ENCODE assay signal across 10 mouse cellular contexts in the genomic region with DNA sequence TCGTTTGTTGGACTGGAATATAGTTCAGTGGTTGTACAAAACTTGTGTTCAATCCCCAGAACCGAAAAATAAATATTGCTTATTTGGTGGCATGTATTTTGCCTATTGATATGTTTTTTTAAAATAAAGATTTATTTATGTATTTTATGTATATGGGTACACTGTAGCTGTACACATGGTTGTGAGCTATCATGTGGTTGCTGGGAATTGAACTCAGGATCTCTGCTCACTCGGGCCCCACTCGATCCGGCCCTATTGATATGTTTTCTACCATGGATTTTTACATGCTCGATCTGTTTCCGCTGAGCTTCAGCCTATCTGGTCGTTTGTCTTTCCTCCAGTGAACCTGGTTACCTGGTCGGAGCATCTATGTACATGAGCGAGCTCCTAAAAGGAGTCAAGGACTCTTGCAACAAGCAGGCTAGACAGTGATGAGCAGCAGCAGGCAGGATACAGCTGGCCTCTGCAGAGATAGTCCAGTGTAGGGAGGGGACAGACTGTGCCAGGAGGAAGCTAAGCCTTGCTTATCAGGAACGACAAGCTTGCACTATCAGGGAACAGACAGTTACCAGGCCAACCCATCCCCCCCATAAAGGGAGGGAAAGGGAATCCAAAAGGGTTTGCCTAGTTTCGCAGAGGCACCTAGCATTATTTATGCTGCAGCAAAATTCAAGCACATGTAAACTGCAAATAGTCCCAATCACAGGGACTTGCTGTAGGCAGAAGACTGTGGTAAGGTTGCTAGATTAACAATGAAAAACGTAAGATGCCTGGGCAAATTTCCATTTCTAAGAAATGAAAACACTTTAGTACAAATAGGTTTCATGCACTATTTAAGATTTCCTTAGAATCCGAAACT. TPM values are rescaled to one million over a fixed set of nuclear protein-coding genes. Genes with fewer than 3 reads are reported as not detected.
DNase-seq lines count a peak whose midpoint lies in the region; ATAC-seq lines count a peak whose summit lies in the region.
"Had no signal": no experiment of that assay in that cellular context is flagged by ENCODE, and none has a peak within 500 bp of the region (broad histone marks: within the 10 kb centered on the region; RNA-seq: fewer than 3 reads in every experiment).

No protein-coding gene starts in this region.

- H3K27me3 ChIP-seq in embryonic facial prominence, embryonic 11.5 days (ENCODE audit: control insufficient read depth, insufficient read depth, low read length) = no peaks in the 10 kb centered on the region
- H3K27me3 ChIP-seq in embryonic facial prominence, embryonic 10.5 days (replicated peaks; ENCODE audit: low read depth, poor library complexity, severe bottlenecking) = no peaks in the 10 kb centered on the region; the same call in 1 of the 2 replicates

- no peak for DNase-seq in embryonic facial prominence, embryonic 11.5 days (ENCODE audit: low spot score)
- no peak for DNase-seq in embryonic facial prominence, embryonic 10.5 days (ENCODE audit: low spot score)
- peak; percentile 63 for DNase-seq in adrenal gland, adult 8-10 months
- peak; percentile 72 for DNase-seq in lung, postnatal 36 days
- DNase-seq in T-cell, adult 2 months (ENCODE audit: low spot score) = no peak
- no peak for DNase-seq in right cerebral cortex, postnatal 10 days (ENCODE audit: low spot score in 2 of 2)
- DNase-seq in thymus, postnatal 4 days = no peak
- DNase-seq: layer of hippocampus, postnatal 36 days had no signal

- H3K36me3 ChIP-seq in embryonic facial prominence, embryonic 11.5 days (replicated peaks; ENCODE audit: control insufficient read depth, insufficient read depth, low read depth, low read length) = no peaks in the 10 kb centered on the region
- no peaks in the 10 kb centered on the region for H3K36me3 ChIP-seq in embryonic facial prominence, embryonic 10.5 days (replicated peaks)

- no peaks in the 10 kb centered on the region for H3K4me1 ChIP-seq in embryonic facial prominence, embryonic 11.5 days (ENCODE audit: control insufficient read depth, insufficient read depth, low read length)
- peaks cover 16% of the 10 kb centered on the region for H3K4me1 ChIP-seq in embryonic facial prominence, embryonic 10.5 days

- H3K27ac ChIP-seq in embryonic facial prominence, embryonic 11.5 days (replicated peaks; ENCODE audit: low read depth, low read length) = no peak overlapping the region
- no peak overlapping the region for H3K27ac ChIP-seq in embryonic facial prominence, embryonic 10.5 days (replicated peaks)

- H3K9ac ChIP-seq in embryonic facial prominence, embryonic 11.5 days (replicated peaks; ENCODE audit: low read length) = no peak overlapping the region

- no peak overlapping the region for H3K4me3 ChIP-seq in embryonic facial prominence, embryonic 11.5 days (ENCODE audit: low read depth, low read length)
- no peak overlapping the region for H3K4me3 ChIP-seq in embryonic facial prominence, embryonic 10.5 days

- H3K4me2 ChIP-seq in embryonic facial prominence, embryonic 11.5 days (ENCODE audit: low read depth, low read length) = no peak overlapping the region

- 0 out of 2 replicates have a peak, but pooled peaks have one; percentile 65 for ATAC-seq in embryonic facial prominence, embryonic 11.5 days (replicated peaks; ENCODE audit: insufficient number of reproducible peaks, low FRiP score, low TSS enrichment, low read depth)
- ATAC-seq in hematopoietic stem cell, adult 5-6 weeks (replicated peaks in 1 of 2; ENCODE audit: insufficient read depth in 1 of 2, low FRiP score in 2 of 2, low TSS enrichment in 1 of 2, low read depth in 1 of 2, poor library complexity in 2 of 2, severe bottlenecking in 2 of 2) = peak; percentile 58 to 77
- ATAC-seq: forebrain, embryonic 16.5 days had no signal

- H3K9me3 ChIP-seq in embryonic facial prominence, embryonic 11.5 days (replicated peaks; ENCODE audit: control insufficient read depth, low read length) = no peaks in the 10 kb centered on the region
- H3K9me3 ChIP-seq in embryonic facial prominence, embryonic 10.5 days = no peaks in the 10 kb centered on the region

- WGBS in embryonic facial prominence, embryonic 11.5 days = 76% methylated on average over 14 of the region's 14 CpGs
- WGBS in embryonic facial prominence, embryonic 10.5 days = 82% methylated on average over 14 of the region's 14 CpGs

RNA-seq across cellular contexts. Expression of a gene that starts 7.3 kb away (rescaled TPM):
- 68.2 and 88.7 TPM in 2 replicates for polyA plus RNA-seq in embryonic facial prominence, embryonic 11.5 days (2014; fragmentation: Nextera tagmentation; extraction: Ambion mirVana)
- polyA plus RNA-seq in embryonic facial prominence, embryonic 10.5 days (2016; fragmentation: Nextera tagmentation; extraction: Ambion mirVana) = 66.0 and 66.3 TPM in 2 replicates
- total RNA-seq in adrenal gland, adult 8-10 months (2022) = 100 to 1,000 TPM; 154 to 188 (median 179) TPM
- 130 and 153 TPM in 2 replicates for total RNA-seq in hematopoietic stem cell, adult 5-6 weeks (2017)

Comparison
In these comparisons a context has a peak if more than half of its experiments do, and no peak if none do; other contexts are left out.
1. DNase-seq: peak in adrenal gland, adult 8-10 months (single experiment) and lung, postnatal 36 days (single experiment); none in embryonic facial prominence, embryonic 11.5 days (single experiment), embryonic facial prominence, embryonic 10.5 days (single experiment), T-cell, adult 2 months (single experiment), right cerebral cortex, postnatal 10 days (0 of 2) and thymus, postnatal 4 days (single experiment).